23 mouse cellular contexts compared by ENCODE assay signal in the genomic region with DNA sequence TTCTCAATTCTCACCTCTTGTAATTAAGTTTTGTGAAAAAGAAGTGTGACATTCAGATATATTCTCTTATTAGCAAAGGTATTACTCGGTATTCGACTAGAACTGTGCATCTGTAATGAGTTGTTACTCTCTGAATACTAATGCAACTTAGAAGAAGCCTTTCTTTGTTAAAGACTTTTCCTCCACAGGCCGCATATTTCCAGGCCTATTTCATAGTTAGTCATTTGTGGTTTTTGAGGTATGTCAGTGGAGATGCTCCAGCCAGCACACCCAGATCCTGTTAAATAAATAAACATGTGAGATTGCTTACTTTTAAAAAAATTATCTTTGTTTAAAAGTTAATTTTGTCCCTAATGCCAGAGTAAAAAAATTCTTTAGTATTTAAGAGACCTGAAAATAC.
DNase-seq lines count a peak whose midpoint lies in the region; ATAC-seq and TF ChIP-seq lines count a peak whose summit lies in the region.
"Had no signal": no experiment of that assay in that cellular context is flagged by ENCODE, and none has a peak within 500 bp of the region (broad histone marks: within the 10 kb centered on the region; RNA-seq: fewer than 3 reads in every experiment).

No protein-coding gene starts in this region.

- H3K4me1 ChIP-seq in midbrain, embryonic 11.5 days (ENCODE audit: control insufficient read depth, insufficient read depth, low read length): peaks cover 32% of the 10 kb centered on the region
- H3K4me1 ChIP-seq in midbrain, embryonic 10.5 days: peaks cover 53% of the 10 kb centered on the region
- H3K4me1 ChIP-seq in midbrain, embryonic 13.5 days (replicated peaks): peaks cover 67% of the 10 kb centered on the region
- peaks cover 51% of the 10 kb centered on the region for H3K4me1 ChIP-seq in forebrain, embryonic 16.5 days (replicated peaks; ENCODE audit: control insufficient read depth, insufficient read depth, low read length)

- intact Hi-C loops in gastrocnemius, adult 2 months (cut with DNase I): no loop called here
- intact Hi-C loops in gastrocnemius, postnatal 14 days (cut with DNase I; ENCODE audit: low total_unique reads): no loop called here

- no peaks in the 10 kb centered on the region for H3K9me3 ChIP-seq in midbrain, embryonic 11.5 days (ENCODE audit: control insufficient read depth, low read length)
- H3K9me3 ChIP-seq in midbrain, embryonic 10.5 days (replicated peaks): no peaks in the 10 kb centered on the region
- H3K9me3 ChIP-seq in midbrain, embryonic 13.5 days: no peaks in the 10 kb centered on the region
- no peaks in the 10 kb centered on the region for H3K9me3 ChIP-seq in forebrain, embryonic 16.5 days (ENCODE audit: control insufficient read depth, low read length)
- H3K9me3 ChIP-seq: embryonic facial prominence, embryonic 15.5 days; forebrain, embryonic 12.5 days; heart, embryonic 10.5 days; limb, embryonic 13.5 days had no signal

- no peak overlapping the region for H3K4me3 ChIP-seq in gastrocnemius, adult 2 months
- no peak overlapping the region for H3K4me3 ChIP-seq in midbrain, embryonic 11.5 days (ENCODE audit: low read depth, low read length)
- no peak overlapping the region for H3K4me3 ChIP-seq in midbrain, embryonic 10.5 days
- H3K4me3 ChIP-seq in midbrain, embryonic 13.5 days (replicated peaks): no peak overlapping the region
- H3K4me3 ChIP-seq in forebrain, embryonic 16.5 days (replicated peaks; ENCODE audit: low read length): no peak overlapping the region
- H3K4me3 ChIP-seq: embryonic facial prominence, embryonic 15.5 days; forebrain, embryonic 12.5 days; heart, embryonic 10.5 days; limb, embryonic 13.5 days had no signal

- H3K27me3 ChIP-seq in midbrain, embryonic 11.5 days (ENCODE audit: control insufficient read depth, insufficient read depth, low read length): no peaks in the 10 kb centered on the region
- no peaks in the 10 kb centered on the region for H3K27me3 ChIP-seq in midbrain, embryonic 10.5 days (ENCODE audit: low read depth, poor library complexity, severe bottlenecking)
- no peaks in the 10 kb centered on the region for H3K27me3 ChIP-seq in midbrain, embryonic 13.5 days
- no peaks in the 10 kb centered on the region for H3K27me3 ChIP-seq in forebrain, embryonic 16.5 days (replicated peaks; ENCODE audit: control insufficient read depth, insufficient read depth, low read length)
- H3K27me3 ChIP-seq: embryonic facial prominence, embryonic 15.5 days; forebrain, embryonic 12.5 days; limb, embryonic 13.5 days had no signal

- no peak for TF ChIP-seq CTCF in gastrocnemius, adult 2 months (IDR thresholded peaks at IDR 0.05)

- 43% methylated on average over 3 of the region's 3 CpGs for WGBS in midbrain, embryonic 11.5 days
- 78% methylated on average over 3 of the region's 3 CpGs for WGBS in midbrain, embryonic 10.5 days
- WGBS in midbrain, embryonic 13.5 days: 15% methylated on average over 3 of the region's 3 CpGs
- 10% methylated on average over 3 of the region's 3 CpGs for WGBS in forebrain, embryonic 16.5 days

- H3K4me2 ChIP-seq in midbrain, embryonic 11.5 days: no peak overlapping the region
- H3K4me2 ChIP-seq in midbrain, embryonic 13.5 days (replicated peaks): no peak overlapping the region
- no peak overlapping the region for H3K4me2 ChIP-seq in forebrain, embryonic 16.5 days (ENCODE audit: low read length)
- H3K4me2 ChIP-seq: embryonic facial prominence, embryonic 15.5 days; forebrain, embryonic 12.5 days had no signal

- H3K27ac ChIP-seq in gastrocnemius, adult 2 months: peak overlapping the region; percentile 63
- H3K27ac ChIP-seq in midbrain, embryonic 11.5 days (ENCODE audit: low read depth, low read length): peak overlapping the region; percentile 2
- H3K27ac ChIP-seq in midbrain, embryonic 10.5 days (replicated peaks): no peak overlapping the region
- H3K27ac ChIP-seq in midbrain, embryonic 13.5 days: peak overlapping the region; percentile 78
- no peak overlapping the region for H3K27ac ChIP-seq in forebrain, embryonic 16.5 days (ENCODE audit: low read length)
- H3K27ac ChIP-seq: kidney, postnatal 0 days; stomach, postnatal 0 days had no signal

- no peak for DNase-seq in gastrocnemius, adult 2 months
- no peak for DNase-seq in gastrocnemius, postnatal 14 days
- no peak for DNase-seq in midbrain, embryonic 11.5 days (ENCODE audit: low spot score, missing footprints)
- no peak for DNase-seq in midbrain, embryonic 10.5 days (ENCODE audit: low spot score)
- DNase-seq in c-Kit-positive CD71-positive TER-119-positive erythroid progenitor cells, embryonic 14.5 days (ENCODE audit: low spot score): no peak
- DNase-seq in kidney, adult 9 months: no peak
- DNase-seq: adrenal gland, adult 8-10 months; B cell, adult 2 months; cerebellum, adult 11 months; gastrocnemius, postnatal 36 days; heart, postnatal 14 days; layer of hippocampus, adult 9-11 months; right cerebral cortex, postnatal 25 days had no signal

- H3K36me3 ChIP-seq in midbrain, embryonic 11.5 days (ENCODE audit: control insufficient read depth, insufficient read depth, low read length): no peaks in the 10 kb centered on the region
- no peaks in the 10 kb centered on the region for H3K36me3 ChIP-seq in midbrain, embryonic 10.5 days
- no peaks in the 10 kb centered on the region for H3K36me3 ChIP-seq in midbrain, embryonic 13.5 days
- H3K36me3 ChIP-seq in forebrain, embryonic 16.5 days (ENCODE audit: control insufficient read depth, insufficient read depth): no peaks in the 10 kb centered on the region
- H3K36me3 ChIP-seq: embryonic facial prominence, embryonic 15.5 days; forebrain, embryonic 12.5 days; heart, embryonic 10.5 days; limb, embryonic 13.5 days had no signal

- no peak for ATAC-seq in midbrain, embryonic 11.5 days (ENCODE audit: low FRiP score)
- no peak for ATAC-seq in midbrain, embryonic 13.5 days
- no peak for ATAC-seq in forebrain, embryonic 16.5 days
- ATAC-seq: intestine, postnatal 0 days had no signal

- H3K9ac ChIP-seq in midbrain, embryonic 11.5 days (ENCODE audit: low read length): no peak overlapping the region
- no peak overlapping the region for H3K9ac ChIP-seq in midbrain, embryonic 13.5 days (replicated peaks)
- H3K9ac ChIP-seq in forebrain, embryonic 16.5 days (replicated peaks; ENCODE audit: low read depth, low read length): no peak overlapping the region
- H3K9ac ChIP-seq: embryonic facial prominence, embryonic 15.5 days; forebrain, embryonic 12.5 days; limb, embryonic 13.5 days; liver, embryonic 14.5 days had no signal

Comparison
In these comparisons a context has a peak if more than half of its experiments do, and no peak if none do; other contexts are left out.
1. H3K27ac ChIP-seq: peak in gastrocnemius, adult 2 months (single experiment), midbrain, embryonic 11.5 days (single experiment) and midbrain, embryonic 13.5 days (single experiment); none in midbrain, embryonic 10.5 days (single experiment) and forebrain, embryonic 16.5 days (single experiment).